Mouse (Mus musculus): ENCODE data around the gene Rab14.

GRCm38 (mm10) chr2:35141673-35142072, 59.2 kb downstream of the Rab14 start:
- no peak for TF ChIP-seq CTCF (IDR thresholded peaks at IDR 0.05; ENCODE audit: low read depth, low read length)
- TF ChIP-seq GATA1 (IDR thresholded peaks at IDR 0.05; ENCODE audit: borderline replicate concordance, low read length): no peak
- TF ChIP-seq POLR2AphosphoS5 (IDR thresholded peaks at IDR 0.05; ENCODE audit: insufficient replicate concordance, low read depth, low read length): no peak
- no peak for TF ChIP-seq GATA2 (IDR thresholded peaks at IDR 0.05; ENCODE audit: borderline replicate concordance, low read depth, low read length)
- no peak for TF ChIP-seq TAL1 (conservative IDR thresholded peaks at IDR 0.05; ENCODE audit: low read depth, low read length)

All from G1E (cell line).